Mouse (Mus musculus) ovary, postnatal 36 days (tissue): Measurements from ENCODE around the gene Fscn2.
"Not testable (repeated sequence)": the region's sequence is repeated elsewhere in the genome, so short reads cannot be mapped to it uniquely, and the experiment has no call there.

ENCODE experiments used
- DNase-seq: peaks from one replicate; pipeline ENCODE4 v3.0.0; 2022; ENCODE audit warnings: low spot score, mixed read lengths

Fscn2 gene

DNA sequence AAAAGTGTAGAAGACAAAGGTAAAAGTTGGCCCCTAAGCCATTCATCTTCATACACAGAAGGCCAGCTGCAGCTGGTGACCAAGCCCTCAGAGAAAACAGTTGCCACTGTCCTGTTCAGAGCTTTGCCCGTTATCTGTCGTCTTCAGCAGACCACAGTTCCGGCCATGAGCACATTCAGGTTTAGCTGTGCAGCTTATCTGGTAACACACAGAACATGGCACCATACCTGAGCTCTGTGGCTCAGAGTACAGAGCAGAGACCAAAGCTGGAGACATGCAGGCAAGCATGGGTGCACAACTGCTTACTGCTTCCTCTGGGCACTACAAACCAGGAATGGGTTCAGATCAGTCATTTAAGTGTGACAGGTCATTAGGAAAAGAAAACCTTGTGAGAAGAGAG, 44.5 kb downstream of the Fscn2 start:
- DNase-seq, result no peak

DNA sequence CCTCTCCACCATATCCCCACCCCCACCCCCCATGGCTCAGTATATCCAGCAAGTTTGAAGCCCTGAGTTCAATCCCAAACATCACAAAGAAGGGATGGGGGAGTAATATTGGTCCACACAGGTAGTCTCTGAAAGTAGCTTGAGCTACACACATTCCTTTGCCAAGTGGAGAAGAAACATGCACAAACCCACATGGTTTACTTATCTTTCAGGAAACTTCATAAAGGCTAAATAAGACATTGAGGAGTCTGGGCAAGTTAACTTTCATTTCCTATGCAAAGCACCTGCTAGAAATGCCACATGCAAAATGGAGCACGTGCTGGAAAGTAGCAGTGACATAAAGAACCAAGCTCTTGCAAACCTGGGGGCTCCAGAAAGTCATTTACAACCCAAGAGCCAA, 45.1 kb downstream of the Fscn2 start:
- DNase-seq, result no peak

DNA sequence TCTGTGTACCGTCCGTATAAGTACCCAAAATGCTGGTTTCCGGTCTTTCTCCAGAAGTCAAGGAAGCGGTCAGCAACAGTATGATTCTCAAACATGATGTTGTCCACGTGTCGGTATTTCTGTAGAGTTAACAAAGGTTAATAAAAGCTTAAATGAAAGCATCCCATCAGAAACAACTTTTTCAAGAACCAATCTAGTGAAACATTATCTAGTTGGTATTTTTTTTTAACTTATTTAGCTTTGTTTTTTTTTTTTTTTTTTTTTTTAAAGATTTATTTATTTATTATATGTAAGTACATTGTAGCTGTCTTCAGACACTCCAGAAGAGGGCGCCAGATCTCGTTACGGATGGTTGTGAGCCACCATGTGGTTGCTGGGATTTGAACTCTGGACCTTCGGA, 52.3 kb downstream of the Fscn2 start:
- not testable (repeated sequence) for DNase-seq
